Mouse (Mus musculus) embryonic facial prominence, embryonic 15.5 days (tissue): ENCODE results near the gene Ptpdc1. TPM values are rescaled to one million over a fixed set of nuclear protein-coding genes. Genes with fewer than 3 reads are reported as not detected.
A peak's percentile ranks its signal among the peaks of the same experiment; 100 is the strongest.

ENCODE experiments used
- ATAC-seq: fragments of 200-750 bp; cut with Nextera tagmentation; 2 replicates; pipeline ENCODE4 v1.8.0; 2017; ENCODE audit warnings: low read depth, moderate TSS enrichment; ENCODE audit not compliant: insufficient number of reproducible peaks, low FRiP score, low TSS enrichment
- H3K27ac ChIP-seq: fragments of 300-500 bp; sonication (generic); replicated peaks from 2 replicates; pipeline ENCODE4 v1.5.1; 2015; ENCODE audit warnings: mild to moderate bottlenecking, inconsistent platforms
- H3K27me3 ChIP-seq: fragments of 300-500 bp; sonication (generic); 2 replicates; pipeline ENCODE4 v1.6.1; 2015; ENCODE audit warnings: inconsistent platforms
- H3K36me3 ChIP-seq: fragments of 300-500 bp; sonication (generic); 2 replicates; pipeline ENCODE4 v1.6.1; 2015; ENCODE audit warnings: mild to moderate bottlenecking, inconsistent platforms
- H3K4me1 ChIP-seq: fragments of 300-500 bp; sonication (generic); 2 replicates; pipeline ENCODE4 v1.6.1; 2015; ENCODE audit warnings: inconsistent platforms
- H3K4me2 ChIP-seq: fragments of 300-500 bp; sonication (generic); replicated peaks from 2 replicates; pipeline ENCODE4 v1.6.1; 2015; ENCODE audit warnings: mild to moderate bottlenecking, inconsistent platforms
- H3K4me3 ChIP-seq: fragments of 300-500 bp; sonication (generic); replicated peaks from 2 replicates; pipeline ENCODE4 v1.5.1; 2015; ENCODE audit warnings: mild to moderate bottlenecking, inconsistent platforms
- H3K9ac ChIP-seq: fragments of 300-500 bp; sonication (generic); 2 replicates; pipeline ENCODE4 v1.6.1; 2015; ENCODE audit warnings: inconsistent platforms
- H3K9me3 ChIP-seq: fragments of 300-500 bp; sonication (generic); replicated peaks from 2 replicates; pipeline ENCODE4 v1.6.1; 2016; ENCODE audit warnings: inconsistent platforms
- WGBS: fragments of 180-500 bp; shearing (Covaris S2); methylation state at CpG from one replicate; pipeline ENCODE4 v1.1.7; 2015; 5-methylcytosine and 5-hydroxymethylcytosine counted together
- polyA plus RNA-seq: library from polyadenylated mRNA; unstranded; fragments of >200 nt; fragmentation: Nextera tagmentation; extraction: Ambion mirVana; gene quantifications from 2 replicates; pipeline ENCODE4 v1.2.1, GENCODE M21; 2015

Gene Ptpdc1
- polyA plus RNA-seq, 1 experiment from 2014 or later, result 18.2 TPM

DNA sequence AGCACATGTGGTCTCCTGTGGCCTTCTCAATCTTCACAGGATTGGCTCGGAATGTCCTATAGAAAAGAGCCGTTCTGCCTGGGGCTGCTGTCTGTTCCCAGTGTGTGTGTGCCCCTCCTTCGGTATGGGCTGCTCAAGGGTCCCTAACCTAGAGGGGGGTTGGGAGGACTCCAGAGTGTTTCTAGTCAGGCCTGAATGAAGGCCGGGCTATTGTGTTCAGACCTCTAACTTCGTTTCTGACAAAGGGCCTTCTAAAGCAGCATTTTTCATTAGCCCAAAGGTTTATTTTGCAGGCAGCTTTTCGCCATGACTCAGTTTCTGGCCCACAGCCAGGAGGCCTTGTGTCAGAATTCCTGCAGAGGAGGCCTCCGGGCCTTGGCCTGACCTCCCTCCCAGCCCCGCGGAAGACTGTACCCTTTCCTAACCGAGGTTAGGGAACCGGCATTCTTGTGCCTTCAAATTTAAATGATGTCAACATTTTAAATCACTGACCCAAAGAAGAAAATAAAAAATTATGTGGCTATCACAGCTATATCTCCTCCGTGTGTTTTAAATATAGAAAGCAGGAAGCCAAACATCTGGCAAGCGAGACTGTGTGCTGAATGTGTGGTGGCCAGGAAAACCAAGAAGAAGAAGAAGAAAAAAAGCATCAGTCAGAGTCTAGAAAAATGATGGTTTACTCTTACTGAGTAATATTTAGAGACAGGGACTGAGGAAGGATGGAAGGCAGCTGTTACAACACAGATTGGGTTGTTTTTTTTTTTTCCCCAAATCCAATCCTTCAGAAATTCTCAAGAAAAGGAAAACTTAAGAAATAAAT is 59.1 kb downstream of the Ptpdc1 start:
- H3K4me3 ChIP-seq, result no peak overlapping the region
- H3K9me3 ChIP-seq, result no peaks in the 10 kb centered on the region
- H3K27ac ChIP-seq, result peak overlapping the region; percentile 93
- no peaks in the 10 kb centered on the region for H3K27me3 ChIP-seq
- 7% methylated on average over 13 of the region's 13 CpGs for WGBS
- no peak overlapping the region for H3K4me2 ChIP-seq
- H3K4me1 ChIP-seq, result peaks cover 11% of the 10 kb centered on the region
- H3K36me3 ChIP-seq, result no peaks in the 10 kb centered on the region
- H3K9ac ChIP-seq, result no peak overlapping the region
- peak; percentile 60; the same call in 1 of the 2 replicates for ATAC-seq

DNA sequence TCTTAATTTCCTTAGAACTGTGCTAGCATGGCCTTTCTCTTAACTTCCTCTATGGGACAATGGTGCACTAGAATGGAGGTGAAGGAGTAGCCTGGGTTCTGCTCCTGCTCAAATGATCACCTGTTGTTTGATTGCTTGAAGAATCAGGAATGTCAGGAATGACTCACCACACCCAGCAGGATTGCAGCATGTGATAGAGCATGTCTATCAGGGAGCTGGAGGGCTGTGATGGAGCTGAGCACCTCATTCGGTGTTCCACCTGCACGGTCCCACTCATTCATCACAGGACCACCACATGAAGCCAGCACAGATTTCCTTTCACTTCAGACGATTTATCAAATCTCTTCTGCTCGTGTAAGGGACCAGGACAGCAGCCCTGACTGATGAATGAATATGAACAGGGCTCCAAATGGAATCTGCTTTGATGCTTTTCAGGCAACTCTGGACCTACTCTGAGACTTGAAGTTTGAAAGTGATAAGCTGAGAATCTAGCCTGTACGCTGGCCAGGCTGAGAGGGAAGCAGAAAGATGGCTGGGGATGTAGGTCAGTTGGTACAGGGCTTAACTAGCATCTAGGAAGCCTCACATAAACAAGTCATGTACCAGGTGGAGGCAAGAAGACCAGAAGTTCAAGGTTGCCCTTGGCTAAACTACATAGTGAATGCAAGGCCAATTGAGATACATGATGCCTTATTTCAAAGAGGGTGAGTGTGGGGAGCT is 60.4 kb downstream of the Ptpdc1 start:
- Histone ChIP-seq H3K27me3 (no peaks in the 10 kb centered on the region), H3K27ac (peak overlapping the region; percentile 93; the same call in 1 of the 2 replicates), H3K4me1 (peaks cover 11% of the 10 kb centered on the region), H3K9ac (no peak overlapping the region), H3K36me3 (no peaks in the 10 kb centered on the region), H3K9me3 (no peaks in the 10 kb centered on the region), H3K4me2 (no peak overlapping the region), H3K4me3 (no peak overlapping the region)
- 84% methylated on average over 5 of the region's 5 CpGs for WGBS
- ATAC-seq, result no peak

DNA sequence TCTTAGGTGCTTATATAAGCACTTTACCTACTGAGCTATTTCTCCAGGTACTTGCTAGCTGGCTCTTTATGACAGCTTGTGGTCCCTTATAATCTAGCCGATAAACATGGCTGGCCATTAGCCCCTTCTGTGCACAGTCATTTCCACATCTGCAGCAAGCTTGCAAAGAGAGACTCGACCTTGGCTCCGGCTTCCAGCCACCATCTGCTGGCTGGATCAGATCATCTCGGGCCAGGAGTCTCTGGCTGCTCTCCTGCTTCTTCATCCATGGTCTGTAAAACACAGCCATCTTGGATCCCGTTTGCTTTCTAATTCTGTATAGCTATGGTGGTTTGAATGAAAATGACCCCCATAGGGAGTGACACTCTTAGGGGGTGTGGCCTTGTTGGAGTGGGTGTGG is 63.1 kb downstream of the Ptpdc1 start:
- no peak for ATAC-seq
- 81% methylated on average over 5 of the region's 5 CpGs for WGBS
- H3K27me3 ChIP-seq, result no peaks in the 10 kb centered on the region

DNA sequence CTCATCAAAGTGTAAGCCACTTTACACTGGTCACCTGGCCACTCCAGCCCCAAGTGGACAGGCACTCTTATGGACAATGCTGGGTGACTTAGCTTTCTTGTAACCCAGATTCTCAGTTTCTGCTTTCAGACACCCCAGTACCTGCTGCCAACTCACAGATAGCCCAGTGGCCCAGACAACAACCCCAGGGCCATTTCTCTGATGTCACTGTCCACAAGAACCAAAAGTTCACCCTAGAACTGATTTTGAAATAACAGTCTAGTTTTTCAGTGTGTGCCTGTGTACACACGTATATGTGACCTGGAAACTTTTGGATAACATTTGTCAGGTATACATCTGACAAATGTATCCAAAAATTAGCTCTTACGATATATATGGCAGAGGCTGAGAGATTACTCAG is 64.0 kb downstream of the Ptpdc1 start:
- no peak overlapping the region for H3K9ac ChIP-seq
- no peak overlapping the region for H3K27ac ChIP-seq
- ATAC-seq, result no peak
- no peak overlapping the region for H3K4me2 ChIP-seq
- peaks cover 11% of the 10 kb centered on the region for H3K4me1 ChIP-seq
- no peak overlapping the region for H3K4me3 ChIP-seq
- 90% methylated on average over 2 of the region's 2 CpGs for WGBS
- no peaks in the 10 kb centered on the region for H3K9me3 ChIP-seq
- no peaks in the 10 kb centered on the region for H3K36me3 ChIP-seq
- no peaks in the 10 kb centered on the region for H3K27me3 ChIP-seq

More for the DNA sequence above, 63.1 kb downstream of the Ptpdc1 start:
- Histone ChIP-seq H3K27ac (no peak overlapping the region), H3K4me2 (no peak overlapping the region), H3K9me3 (no peaks in the 10 kb centered on the region), H3K9ac (no peak overlapping the region), H3K4me1 (peaks cover 11% of the 10 kb centered on the region), H3K36me3 (no peaks in the 10 kb centered on the region), H3K4me3 (no peak overlapping the region)

DNA sequence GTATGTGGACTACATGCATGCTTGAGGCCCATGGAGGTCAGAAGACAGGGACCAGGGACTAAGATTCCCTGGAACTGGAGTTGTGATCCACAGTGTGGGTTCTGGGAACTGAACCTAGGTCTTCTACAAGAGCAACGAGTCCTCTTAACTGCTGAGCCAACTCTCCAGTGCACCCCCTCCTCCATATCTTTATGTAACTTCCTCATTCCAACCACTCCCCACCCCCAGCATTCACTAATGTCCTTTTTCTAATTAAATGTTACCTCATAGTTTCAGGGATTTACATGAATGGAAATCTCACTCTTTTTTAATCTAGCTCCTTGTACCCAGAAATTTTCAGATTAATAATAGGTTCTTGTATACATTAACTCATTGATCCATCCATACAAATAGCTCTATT is 69.5 kb downstream of the Ptpdc1 start:
- 90% methylated on average over 1 of the region's 1 CpGs for WGBS
- peaks cover 18% of the 10 kb centered on the region for H3K4me1 ChIP-seq
- H3K4me3 ChIP-seq, result no peak overlapping the region
- H3K27ac ChIP-seq, result no peak overlapping the region
- H3K9ac ChIP-seq, result no peak overlapping the region
- no peak for ATAC-seq
- no peaks in the 10 kb centered on the region for H3K36me3 ChIP-seq
- no peaks in the 10 kb centered on the region for H3K27me3 ChIP-seq
- H3K9me3 ChIP-seq, result no peaks in the 10 kb centered on the region
- no peak overlapping the region for H3K4me2 ChIP-seq

DNA sequence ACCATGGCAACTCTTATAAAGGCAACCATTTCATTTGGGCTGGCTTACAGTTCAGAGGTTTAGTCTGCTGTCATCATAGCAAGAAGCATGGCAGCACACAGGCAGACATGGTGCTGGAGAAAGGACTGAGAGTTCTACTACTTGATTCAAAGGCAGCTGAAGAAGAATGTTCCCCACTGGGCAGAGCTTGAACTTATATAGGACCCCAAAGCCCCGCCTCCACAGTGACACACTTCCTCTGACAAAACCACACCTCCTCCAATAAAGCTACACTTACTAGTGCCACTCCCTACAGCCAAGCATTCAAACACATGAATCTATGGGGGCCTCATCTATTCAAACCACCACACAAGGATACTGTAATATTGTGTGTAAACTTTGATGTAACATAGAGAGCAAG is 70.9 kb downstream of the Ptpdc1 start:
- ATAC-seq, result no peak
- H3K4me1 ChIP-seq, result peaks cover 18% of the 10 kb centered on the region
- 82% methylated on average over 1 of the region's 1 CpGs for WGBS
- H3K36me3 ChIP-seq, result no peaks in the 10 kb centered on the region
- no peaks in the 10 kb centered on the region for H3K9me3 ChIP-seq
- no peak overlapping the region for H3K27ac ChIP-seq
- no peak overlapping the region for H3K4me2 ChIP-seq
- no peak overlapping the region for H3K4me3 ChIP-seq
- no peaks in the 10 kb centered on the region for H3K27me3 ChIP-seq
- no peak overlapping the region for H3K9ac ChIP-seq

DNA sequence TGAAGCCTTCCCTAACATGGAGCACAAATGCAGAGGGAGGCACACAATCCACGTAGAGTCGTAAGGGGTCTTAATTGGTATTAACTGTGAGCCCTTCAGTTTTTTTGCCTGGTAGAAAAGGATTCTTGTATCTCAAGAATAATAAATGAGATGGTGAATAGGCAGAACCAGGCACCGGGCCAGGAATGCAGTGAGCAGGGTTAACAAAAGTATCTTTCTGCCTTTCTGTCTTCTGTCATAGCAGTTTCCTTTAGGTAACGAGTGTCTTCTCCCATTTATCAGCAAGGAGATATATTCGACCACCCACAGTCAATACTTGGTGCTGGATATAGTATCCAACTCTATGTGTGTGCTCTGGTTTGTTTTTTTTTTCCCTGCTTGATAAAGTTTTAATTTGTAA is 72.0 kb downstream of the Ptpdc1 start:
- no peaks in the 10 kb centered on the region for H3K36me3 ChIP-seq
- H3K4me3 ChIP-seq, result no peak overlapping the region
- H3K9me3 ChIP-seq, result no peaks in the 10 kb centered on the region
- H3K27me3 ChIP-seq, result no peaks in the 10 kb centered on the region
- no peak for ATAC-seq
- H3K4me2 ChIP-seq, result no peak overlapping the region
- WGBS, result 72% methylated on average over 5 of the region's 5 CpGs
- peak overlapping the region; percentile 94; the same call in 1 of the 2 replicates for H3K27ac ChIP-seq
- no peak overlapping the region for H3K9ac ChIP-seq
- H3K4me1 ChIP-seq, result peaks cover 18% of the 10 kb centered on the region

DNA sequence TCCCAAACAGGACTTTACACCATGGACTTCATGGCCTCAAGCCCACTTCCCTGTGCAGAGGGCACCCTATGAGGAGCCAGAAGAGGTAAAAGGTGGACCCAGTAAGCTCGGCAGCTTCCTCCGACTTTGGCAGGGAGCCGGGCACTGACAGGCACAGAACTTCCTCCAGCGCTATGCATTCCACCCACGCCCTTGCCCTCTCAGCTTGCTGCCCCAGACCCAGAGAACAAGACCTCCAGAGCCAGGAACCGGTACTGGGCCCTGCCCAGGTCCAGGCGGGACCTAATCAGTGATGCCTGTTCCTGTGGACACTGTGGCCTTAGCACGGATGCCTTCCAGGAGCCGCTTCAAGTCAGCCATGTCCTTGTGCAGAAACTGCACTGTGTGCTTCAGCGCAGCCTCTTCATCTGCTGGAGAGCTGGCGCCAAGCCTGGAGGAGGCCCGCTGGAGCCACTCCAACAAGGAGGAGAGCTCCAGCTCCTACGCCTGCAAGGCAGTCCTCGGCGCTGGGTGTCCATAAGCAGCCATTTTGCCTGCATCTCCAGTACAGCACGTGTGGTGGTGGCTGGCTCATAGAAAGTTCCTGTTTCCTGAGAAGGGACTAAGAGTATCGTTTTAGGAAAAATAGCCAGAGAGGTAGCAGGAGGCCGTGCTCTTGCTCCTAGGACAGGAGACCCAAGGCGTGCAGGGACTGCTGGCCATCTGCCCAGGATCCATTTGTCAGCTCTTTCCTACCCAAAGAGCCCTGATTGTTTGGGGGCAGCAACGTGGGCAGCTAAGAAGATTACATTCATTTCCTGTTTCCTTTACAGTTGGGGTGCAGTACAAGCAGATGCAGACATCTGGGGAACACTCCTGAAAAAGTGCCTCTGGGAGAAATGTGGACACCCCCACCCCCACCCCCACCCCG is 73.0 kb downstream of the Ptpdc1 start:
- peak; percentile 90 for ATAC-seq
- Histone ChIP-seq H3K27me3 (no peaks in the 10 kb centered on the region), H3K27ac (peak overlapping the region; percentile 94), H3K4me3 (peak overlapping the region; percentile 20), H3K9me3 (no peaks in the 10 kb centered on the region), H3K9ac (no peak overlapping the region), H3K4me1 (peaks cover 18% of the 10 kb centered on the region), H3K4me2 (peak overlapping the region; percentile 39), H3K36me3 (no peaks in the 10 kb centered on the region)
- 41% methylated on average over 21 of the region's 21 CpGs for WGBS

DNA sequence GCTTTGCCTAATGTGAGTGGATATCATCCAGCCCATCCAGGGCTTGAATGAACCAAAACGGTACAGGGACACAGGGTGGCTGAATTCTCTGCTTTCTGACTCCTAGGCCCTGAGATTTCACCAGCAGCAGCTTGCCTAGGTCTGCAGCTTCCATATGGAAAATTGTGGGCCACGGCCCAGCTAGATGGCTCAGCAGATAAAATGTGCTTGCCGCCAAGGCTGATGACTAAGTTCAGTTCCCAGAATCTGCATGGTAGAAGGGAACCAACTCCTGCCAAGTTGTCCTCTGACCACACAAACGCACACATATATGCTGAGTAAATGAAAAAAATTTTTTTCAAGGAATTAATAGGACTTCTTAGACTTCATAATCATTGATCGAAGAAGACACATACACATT is 77.2 kb downstream of the Ptpdc1 start:
- H3K9me3 ChIP-seq, result no peaks in the 10 kb centered on the region
- no peaks in the 10 kb centered on the region for H3K27me3 ChIP-seq
- WGBS, result 91% methylated on average over 5 of the region's 5 CpGs
- no peak overlapping the region for H3K27ac ChIP-seq
- H3K4me3 ChIP-seq, result no peak overlapping the region
- no peak for ATAC-seq
- no peak overlapping the region for H3K9ac ChIP-seq
- H3K4me1 ChIP-seq, result peaks cover 31% of the 10 kb centered on the region
- no peaks in the 10 kb centered on the region for H3K36me3 ChIP-seq
- H3K4me2 ChIP-seq, result no peak overlapping the region

DNA sequence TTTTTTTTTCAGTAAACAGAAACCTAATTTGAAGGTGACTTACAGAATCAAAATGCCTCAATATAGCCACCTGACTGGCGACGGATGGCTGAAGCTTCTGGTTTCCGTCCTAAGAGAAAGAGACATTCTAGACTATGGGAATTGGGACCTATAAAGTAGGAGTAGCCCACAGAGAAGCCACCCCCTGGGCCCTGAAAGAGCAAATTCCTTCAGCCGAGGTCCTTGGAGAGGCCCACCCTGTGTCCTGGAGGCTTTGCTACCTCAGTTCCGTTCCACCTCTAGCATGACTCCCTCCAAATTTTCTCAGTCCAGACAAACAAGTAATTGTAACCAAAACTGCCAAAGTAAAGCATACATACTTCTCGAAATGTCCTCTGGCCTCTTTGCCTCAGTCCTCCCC is 77.8 kb downstream of the Ptpdc1 start:
- 91% methylated on average over 6 of the region's 6 CpGs for WGBS

More for the DNA sequence above, 77.8 kb downstream of the Ptpdc1 start:
- no peaks in the 10 kb centered on the region for H3K9me3 ChIP-seq
- no peak overlapping the region for H3K4me3 ChIP-seq
- no peaks in the 10 kb centered on the region for H3K27me3 ChIP-seq
- H3K4me2 ChIP-seq, result no peak overlapping the region
- no peaks in the 10 kb centered on the region for H3K36me3 ChIP-seq
- peaks cover 26% of the 10 kb centered on the region for H3K4me1 ChIP-seq
- no peak overlapping the region for H3K9ac ChIP-seq
- no peak for ATAC-seq
- H3K27ac ChIP-seq, result no peak overlapping the region
